Mouse (Mus musculus): ENCODE data around the gene Tmem246. TPM values are rescaled to one million over a fixed set of nuclear protein-coding genes. Genes with fewer than 3 reads are reported as not detected.
A peak's percentile ranks its signal among the peaks of the same experiment; 100 is the strongest.
"Not testable (repeated sequence)": the region's sequence is repeated elsewhere in the genome, so short reads cannot be mapped to it uniquely, and the experiment has no call there.

Gene Tmem246
- 26.7 and 29.2 TPM in 2 replicates for polyA plus RNA-seq (2015; fragmentation: Nextera tagmentation; extraction: Ambion mirVana)

DNA sequence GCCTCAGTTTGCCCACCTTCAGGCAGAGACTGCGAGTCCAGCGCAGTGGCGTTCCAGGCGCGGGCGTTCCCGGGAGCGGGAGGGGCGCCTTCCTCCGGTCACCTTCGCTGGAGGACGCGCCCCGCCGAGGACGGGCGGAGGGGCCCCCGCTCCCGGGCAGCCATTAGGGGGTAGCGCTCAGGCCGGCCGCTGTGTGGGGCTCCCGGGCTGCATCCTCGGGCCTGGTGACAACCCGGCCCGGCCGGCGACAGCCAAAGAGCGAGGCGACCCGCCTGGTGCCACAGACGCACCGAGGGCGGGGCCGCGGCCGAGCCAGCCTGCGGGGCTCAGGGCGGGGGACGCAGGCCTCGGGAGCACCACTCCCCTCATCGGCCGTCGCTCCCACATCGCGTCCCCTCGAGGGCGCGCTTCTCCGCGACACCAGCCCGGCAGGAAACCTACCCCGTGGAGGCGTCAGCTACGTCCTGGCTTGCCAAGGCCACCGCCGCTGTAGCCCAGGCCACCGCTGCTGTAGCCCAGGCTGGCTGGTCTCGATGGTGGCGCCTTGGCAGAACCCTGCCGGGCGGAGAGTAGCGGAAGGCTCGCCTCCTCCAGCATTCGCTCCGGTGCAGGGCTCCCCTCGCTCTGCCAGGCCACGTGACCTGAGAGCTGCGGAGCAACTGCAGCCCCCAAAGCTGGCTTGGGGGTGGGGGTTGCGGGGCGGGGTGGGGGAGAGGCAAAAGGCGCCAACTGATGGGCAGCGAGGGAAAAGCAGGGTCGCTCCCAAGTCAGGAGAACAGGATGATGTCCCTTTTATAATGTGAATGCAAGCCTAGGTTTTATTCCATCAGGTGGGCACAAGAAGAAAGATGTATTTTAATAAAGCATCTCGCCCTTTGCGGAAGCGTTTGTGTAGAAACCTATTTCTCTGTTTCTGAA is at the start of gene Tmem246:
Tmem246 (minus strand) TSS at position 694 of the 918 bp plus-strand sequence.
- Histone ChIP-seq H3K4me2 (peak within 1 kb of the TSS; percentile 93), H3K4me1 (no peaks in the 10 kb centered on the region), H3K4me3 (replicated peaks) (peak within 1 kb of the TSS; percentile 83), H3K9me3 (no peaks in the 10 kb centered on the region), H3K9ac (peak within 1 kb of the TSS; percentile 83), H3K27me3 (replicated peaks) (no peaks in the 10 kb centered on the region), H3K27ac (peak within 1 kb of the TSS; percentile 88), H3K36me3 (no peaks in the 10 kb centered on the region)
- under 1% methylated on average over 73 of the region's 77 CpGs for WGBS
- ATAC-seq (ENCODE audit: insufficient read depth, low FRiP score, low read depth), result peak; percentile 91

DNA sequence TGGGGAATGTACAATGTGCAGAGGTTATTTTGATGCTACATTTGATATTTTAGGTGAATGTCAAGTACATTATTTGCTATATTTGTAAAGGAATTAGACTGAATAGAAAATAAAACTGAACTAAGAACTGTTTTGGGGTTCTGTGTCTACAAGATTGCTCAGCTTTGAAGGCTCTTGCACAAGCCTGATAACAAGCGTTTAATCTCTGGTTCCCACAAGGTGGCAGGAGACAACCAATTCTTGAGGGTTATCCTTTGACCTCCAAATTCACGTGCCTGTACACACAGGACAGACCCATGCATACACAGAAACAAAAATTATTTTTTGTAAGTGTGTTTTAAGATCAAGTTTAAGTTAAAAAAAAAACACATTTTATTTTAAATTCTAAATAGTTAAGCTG is 42.2 kb upstream of the Tmem246 start:
- no peak overlapping the region for H3K27ac ChIP-seq
- no peak overlapping the region for H3K9ac ChIP-seq
- no peak overlapping the region for H3K4me2 ChIP-seq
- no peak for ATAC-seq (ENCODE audit: insufficient read depth, low FRiP score, low read depth)
- no peak overlapping the region for H3K4me3 ChIP-seq (replicated peaks)
- 47% methylated on average over 2 of the region's 2 CpGs for WGBS
- no peaks in the 10 kb centered on the region for H3K27me3 ChIP-seq (replicated peaks)
- no peaks in the 10 kb centered on the region for H3K4me1 ChIP-seq
- no peaks in the 10 kb centered on the region for H3K9me3 ChIP-seq
- peaks cover 39% of the 10 kb centered on the region for H3K36me3 ChIP-seq

DNA sequence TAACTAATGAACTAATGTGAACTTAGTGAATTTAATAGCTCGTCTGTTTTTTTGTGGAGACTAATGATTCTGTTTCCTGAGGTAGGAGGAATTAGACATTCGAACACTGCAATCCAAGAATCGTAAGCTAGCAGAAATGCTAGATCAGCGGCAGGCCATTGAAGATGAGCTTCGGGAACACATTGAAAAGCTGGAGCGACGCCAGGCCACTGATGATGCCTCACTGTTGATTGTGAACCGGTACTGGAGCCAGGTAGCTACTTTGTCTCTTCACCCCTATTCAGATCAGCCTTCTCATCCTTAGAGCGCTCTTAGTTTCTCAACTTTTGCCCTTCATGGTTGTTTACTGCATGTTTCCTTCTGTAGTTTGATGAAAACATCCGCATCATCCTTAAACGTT is 40.1 kb upstream of the Tmem246 start:
- no peaks in the 10 kb centered on the region for H3K4me1 ChIP-seq
- H3K9me3 ChIP-seq, result no peaks in the 10 kb centered on the region
- no peak overlapping the region for H3K27ac ChIP-seq
- H3K4me2 ChIP-seq, result no peak overlapping the region
- peaks cover 29% of the 10 kb centered on the region for H3K36me3 ChIP-seq
- WGBS, result 93% methylated on average over 11 of the region's 11 CpGs
- no peak for ATAC-seq (ENCODE audit: insufficient read depth, low FRiP score, low read depth)
- no peak overlapping the region for H3K4me3 ChIP-seq (replicated peaks)
- no peak overlapping the region for H3K9ac ChIP-seq
- H3K27me3 ChIP-seq (replicated peaks), result no peaks in the 10 kb centered on the region

DNA sequence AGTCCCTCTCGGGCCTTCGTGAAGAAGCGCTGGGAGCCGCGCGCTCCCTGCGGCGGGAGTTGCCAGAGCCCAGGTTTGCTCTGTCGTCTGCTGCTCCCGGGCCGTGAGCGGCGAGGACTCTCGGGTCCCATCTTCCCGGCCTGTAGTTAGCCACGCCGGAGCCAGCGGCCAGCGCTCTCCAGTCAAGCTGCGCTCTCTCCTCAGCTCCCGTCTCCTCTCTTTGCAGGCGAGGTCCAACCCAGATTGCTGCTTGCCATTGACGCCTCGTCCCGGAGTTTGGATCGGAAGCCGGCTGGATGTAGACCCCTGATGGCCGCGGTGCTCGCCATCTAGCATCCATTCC is 34.4 kb upstream of the Tmem246 start:
- peak overlapping the region; percentile 68 for H3K4me2 ChIP-seq
- under 1% methylated on average over 30 of the region's 30 CpGs for WGBS
- peak overlapping the region; percentile 84 for H3K9ac ChIP-seq
- H3K4me3 ChIP-seq (replicated peaks), result peak overlapping the region; percentile 83
- no peaks in the 10 kb centered on the region for H3K27me3 ChIP-seq (replicated peaks)
- no peaks in the 10 kb centered on the region for H3K9me3 ChIP-seq
- H3K36me3 ChIP-seq, result peaks cover 7% of the 10 kb centered on the region; the same call in 1 of the 2 replicates
- peak overlapping the region; percentile 94 for H3K27ac ChIP-seq
- ATAC-seq (ENCODE audit: insufficient read depth, low FRiP score, low read depth), result no peak; the same call in 1 of the 2 replicates
- no peaks in the 10 kb centered on the region for H3K4me1 ChIP-seq

DNA sequence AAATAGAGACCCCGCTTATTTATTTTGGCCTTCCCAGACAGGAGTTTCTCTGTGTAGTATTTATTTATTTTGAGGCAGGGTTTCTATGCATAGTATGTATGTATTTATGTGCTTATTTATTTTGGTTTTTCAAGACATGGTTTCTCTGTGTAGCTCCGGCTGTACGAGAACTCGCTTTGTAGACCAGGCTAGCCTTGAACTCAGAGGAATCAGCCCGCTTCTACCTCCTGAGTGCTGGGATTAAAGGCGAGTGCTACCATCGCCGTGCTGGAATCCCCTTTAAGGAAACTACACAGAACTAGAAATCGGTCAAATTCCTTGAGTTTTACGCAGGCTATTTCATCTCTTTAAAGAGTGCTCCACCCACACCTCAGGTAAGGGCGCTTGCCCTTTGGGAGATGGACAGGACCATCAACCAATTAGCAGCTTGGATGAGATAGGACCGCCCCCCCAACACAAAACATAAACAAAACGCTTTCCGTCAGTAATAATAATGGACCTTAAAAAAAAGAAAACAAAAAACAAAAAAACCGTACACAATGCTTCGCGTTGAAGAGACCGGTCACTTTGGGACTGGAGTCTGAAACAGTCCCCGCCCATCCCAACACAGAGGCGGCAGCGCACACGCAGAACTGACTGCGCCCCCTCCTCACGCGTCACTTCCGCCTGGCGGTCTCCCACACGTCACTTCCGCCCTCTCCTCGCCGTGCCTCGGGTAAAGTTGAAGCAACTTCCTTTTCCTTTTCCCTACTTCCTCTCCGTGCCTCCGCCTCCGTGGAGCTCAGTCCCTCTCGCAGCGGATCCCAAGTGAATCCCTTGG is 33.9 kb upstream of the Tmem246 start, which contains the start of gene Rnf20:
Rnf20 (plus strand) TSS at position 688 of the 820 bp plus-strand sequence.
- Histone ChIP-seq H3K36me3 (peaks cover 7% of the 10 kb centered on the region; the same call in 1 of the 2 replicates), H3K27ac (peak within 1 kb of the TSS; percentile 94), H3K9ac (peak within 1 kb of the TSS; percentile 84), H3K27me3 (replicated peaks) (no peaks in the 10 kb centered on the region), H3K4me2 (peak within 1 kb of the TSS; percentile 68), H3K9me3 (no peaks in the 10 kb centered on the region), H3K4me3 (replicated peaks) (peak within 1 kb of the TSS; percentile 83), H3K4me1 (no peaks in the 10 kb centered on the region)
- ATAC-seq (ENCODE audit: insufficient read depth, low FRiP score, low read depth), result peak; percentile 96
- 2% methylated on average over 37 of the region's 37 CpGs for WGBS

DNA sequence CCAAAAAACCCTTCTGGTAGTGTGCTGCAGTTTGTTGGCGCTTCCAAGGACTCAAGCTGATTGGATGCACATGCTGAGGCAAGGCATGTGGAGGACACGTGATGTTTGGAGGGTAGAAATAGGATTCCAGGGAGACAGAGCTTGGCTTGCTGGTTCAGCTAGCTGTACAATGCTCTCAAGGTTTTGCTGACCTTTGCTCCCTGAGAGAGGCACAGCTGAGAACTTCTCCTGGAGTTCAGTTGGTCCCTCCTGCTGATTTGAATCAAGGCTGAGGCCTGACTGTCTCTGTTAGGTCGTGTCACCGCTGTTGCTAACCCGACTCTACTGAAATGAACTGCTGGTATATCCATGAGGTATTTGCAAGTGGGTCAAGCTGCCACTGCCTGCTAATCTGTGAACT is 31.3 kb upstream of the Tmem246 start:
- no peaks in the 10 kb centered on the region for H3K4me1 ChIP-seq
- 80% methylated on average over 5 of the region's 5 CpGs for WGBS
- H3K9ac ChIP-seq, result no peak overlapping the region
- H3K36me3 ChIP-seq, result no peaks in the 10 kb centered on the region
- no peak for ATAC-seq (ENCODE audit: insufficient read depth, low FRiP score, low read depth)
- H3K4me3 ChIP-seq (replicated peaks), result no peak overlapping the region
- H3K27me3 ChIP-seq (replicated peaks), result no peaks in the 10 kb centered on the region
- no peaks in the 10 kb centered on the region for H3K9me3 ChIP-seq
- no peak overlapping the region for H3K4me2 ChIP-seq
- no peak overlapping the region for H3K27ac ChIP-seq

DNA sequence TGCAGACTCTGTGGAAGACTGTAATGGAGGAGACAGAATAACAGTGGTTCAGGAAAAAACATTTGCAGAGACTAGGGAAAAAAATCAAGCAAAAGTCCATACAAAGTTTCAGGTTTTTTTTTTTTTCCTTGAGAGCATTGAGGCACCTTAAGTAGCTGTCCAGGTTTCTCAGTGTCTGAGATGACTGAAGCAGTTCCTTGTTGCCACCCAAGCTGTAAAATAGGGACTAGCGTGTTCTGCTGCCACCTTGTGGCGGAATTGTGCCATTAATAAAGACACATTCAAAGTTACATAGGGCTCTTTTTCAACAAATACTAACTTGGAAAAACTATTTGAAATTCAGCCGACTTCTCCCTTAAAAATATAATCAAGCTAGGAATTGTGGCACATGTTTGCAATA is 29.3 kb upstream of the Tmem246 start:
- H3K27ac ChIP-seq, result no peak overlapping the region
- H3K9ac ChIP-seq, result no peak overlapping the region
- no peaks in the 10 kb centered on the region for H3K9me3 ChIP-seq
- H3K36me3 ChIP-seq, result no peaks in the 10 kb centered on the region
- 2% methylated on average over 3 of the region's 3 CpGs for WGBS
- no peak for ATAC-seq (ENCODE audit: insufficient read depth, low FRiP score, low read depth)
- no peak overlapping the region for H3K4me2 ChIP-seq
- H3K27me3 ChIP-seq (replicated peaks), result no peaks in the 10 kb centered on the region
- H3K4me3 ChIP-seq (replicated peaks), result no peak overlapping the region
- no peaks in the 10 kb centered on the region for H3K4me1 ChIP-seq

DNA sequence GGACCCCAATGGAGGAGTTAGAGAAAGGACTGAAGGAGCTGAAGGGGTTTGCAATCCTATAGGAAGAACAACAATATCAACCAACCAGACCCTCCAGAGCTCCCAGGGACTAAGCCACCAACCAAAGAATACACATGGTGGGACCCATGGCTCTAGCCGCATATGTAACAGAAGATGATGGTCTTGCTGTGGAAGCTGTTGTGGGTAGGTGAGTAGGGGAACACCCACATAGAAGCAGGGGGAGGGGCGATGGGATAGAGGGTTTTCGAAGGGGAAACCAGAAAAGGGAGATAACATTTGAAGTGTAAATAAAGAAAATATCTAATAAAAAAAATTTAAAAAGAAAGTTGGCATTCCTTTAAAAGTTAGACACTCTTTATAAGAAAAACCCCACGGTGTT is 27.3 kb upstream of the Tmem246 start:
- H3K4me1 ChIP-seq; H3K27me3 ChIP-seq (replicated peaks); ATAC-seq (ENCODE audit: insufficient read depth, low FRiP score, low read depth); H3K9me3 ChIP-seq; H3K36me3 ChIP-seq; H3K27ac ChIP-seq; H3K4me3 ChIP-seq (replicated peaks); H3K4me2 ChIP-seq; H3K9ac ChIP-seq: not testable (repeated sequence)
- 80% methylated on average over 4 of the region's 4 CpGs for WGBS

DNA sequence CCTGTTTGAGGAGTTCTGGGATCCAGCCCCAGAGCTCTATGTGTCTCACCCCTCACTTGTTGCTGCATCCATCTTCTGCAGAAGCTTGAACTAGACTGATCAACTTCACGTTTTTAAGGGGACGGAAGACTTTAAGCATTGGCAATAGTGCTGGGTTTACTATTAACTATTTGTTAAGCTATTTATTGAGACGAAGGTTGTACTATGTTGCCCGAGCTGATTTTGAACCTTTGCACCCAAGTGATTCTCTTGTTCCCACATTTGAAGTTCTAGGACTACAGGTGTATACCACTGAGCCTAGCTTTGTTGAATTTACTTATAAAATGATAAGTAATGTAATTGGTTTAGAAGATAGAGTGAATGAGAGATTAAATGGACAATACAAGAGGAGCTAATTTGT is 26.2 kb upstream of the Tmem246 start:
- H3K27ac ChIP-seq, result no peak overlapping the region
- H3K9ac ChIP-seq, result no peak overlapping the region
- H3K4me3 ChIP-seq (replicated peaks), result no peak overlapping the region
- H3K36me3 ChIP-seq, result no peaks in the 10 kb centered on the region
- H3K27me3 ChIP-seq (replicated peaks), result no peaks in the 10 kb centered on the region
- 78% methylated on average over 4 of the region's 4 CpGs for WGBS
- H3K9me3 ChIP-seq, result no peaks in the 10 kb centered on the region
- no peak overlapping the region for H3K4me2 ChIP-seq
- H3K4me1 ChIP-seq, result no peaks in the 10 kb centered on the region
- no peak for ATAC-seq (ENCODE audit: insufficient read depth, low FRiP score, low read depth)

DNA sequence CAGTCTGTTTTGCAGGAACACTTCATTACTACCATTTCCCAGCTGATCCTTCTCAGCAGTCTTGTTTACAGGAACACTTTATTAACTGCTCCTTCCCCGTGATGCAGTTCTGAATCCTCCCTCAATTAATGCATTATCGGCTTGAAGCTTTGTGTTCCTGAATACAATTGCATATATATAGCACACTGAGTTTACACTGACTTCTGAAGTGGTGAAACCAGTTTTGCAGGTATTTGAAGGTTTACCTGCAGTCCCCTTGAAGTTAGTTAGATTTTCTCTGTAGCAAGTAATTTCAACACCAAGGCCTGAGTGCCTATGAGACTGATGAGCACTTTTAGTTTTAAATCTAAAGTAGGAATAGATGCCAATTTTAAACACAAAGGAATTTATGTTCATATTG is 24.6 kb upstream of the Tmem246 start:
- Histone ChIP-seq H3K4me2 (no peak overlapping the region), H3K36me3 (no peaks in the 10 kb centered on the region), H3K27me3 (replicated peaks) (no peaks in the 10 kb centered on the region), H3K9me3 (no peaks in the 10 kb centered on the region), H3K9ac (no peak overlapping the region), H3K27ac (no peak overlapping the region), H3K4me3 (replicated peaks) (0 out of 2 replicates have a peak overlapping the region, but pooled peaks have one; percentile 5), H3K4me1 (no peaks in the 10 kb centered on the region)
- peak; percentile 65; the same call in 1 of the 2 replicates for ATAC-seq (ENCODE audit: insufficient read depth, low FRiP score, low read depth)
- WGBS, result 44% methylated on average over 2 of the region's 2 CpGs

DNA sequence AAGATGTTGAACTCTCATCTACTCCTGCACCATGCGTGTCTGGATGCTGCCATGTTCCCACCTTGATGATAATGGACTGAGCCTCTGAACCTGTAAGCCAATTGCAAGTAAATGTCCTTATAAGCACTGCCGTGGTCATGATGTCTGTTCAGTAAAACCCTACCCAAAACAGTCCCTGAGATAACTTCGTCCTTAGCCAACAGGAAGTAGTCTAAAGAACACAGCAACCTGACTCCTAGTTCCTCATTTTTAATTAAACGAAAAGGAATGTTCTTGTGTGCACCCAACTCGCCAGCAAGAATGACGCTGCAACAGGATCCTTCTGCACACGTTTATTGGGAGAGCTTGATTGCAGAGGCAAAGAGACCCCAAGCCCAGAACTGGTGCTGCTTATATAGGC is 22.2 kb upstream of the Tmem246 start:
- not testable (repeated sequence) for H3K4me1 ChIP-seq; H3K27ac ChIP-seq; ATAC-seq (ENCODE audit: insufficient read depth, low FRiP score, low read depth); H3K9ac ChIP-seq; H3K36me3 ChIP-seq; H3K4me3 ChIP-seq (replicated peaks); H3K4me2 ChIP-seq; H3K9me3 ChIP-seq; H3K27me3 ChIP-seq (replicated peaks)
- WGBS, result 84% methylated on average over 7 of the region's 7 CpGs

DNA sequence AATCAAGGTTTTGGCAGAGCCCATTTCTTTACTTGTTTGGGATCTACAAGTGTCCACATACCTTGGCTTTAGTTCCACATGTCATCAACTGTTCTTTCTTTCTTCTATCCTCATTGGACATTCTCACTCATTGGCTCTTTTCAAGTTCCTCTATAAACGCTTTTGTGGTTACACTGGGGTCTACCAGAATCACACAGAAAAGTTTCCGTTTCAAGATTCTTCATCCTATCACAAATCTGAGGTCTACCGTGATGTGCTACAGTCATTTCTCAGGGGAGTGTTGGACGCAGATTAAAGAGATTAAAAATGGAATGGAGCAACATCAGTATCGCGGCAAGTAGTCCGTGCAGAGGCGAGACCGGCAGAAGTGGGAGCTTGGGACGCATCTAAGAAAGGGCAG is 19.2 kb upstream of the Tmem246 start:
- H3K27ac ChIP-seq, result no peak overlapping the region
- no peak for ATAC-seq (ENCODE audit: insufficient read depth, low FRiP score, low read depth)
- H3K4me2 ChIP-seq, result no peak overlapping the region
- no peaks in the 10 kb centered on the region for H3K4me1 ChIP-seq
- 88% methylated on average over 10 of the region's 10 CpGs for WGBS
- H3K9me3 ChIP-seq, result no peaks in the 10 kb centered on the region
- no peak overlapping the region for H3K4me3 ChIP-seq (replicated peaks)
- no peaks in the 10 kb centered on the region for H3K27me3 ChIP-seq (replicated peaks)
- no peaks in the 10 kb centered on the region for H3K36me3 ChIP-seq
- H3K9ac ChIP-seq, result no peak overlapping the region

Measured in stomach, embryonic 15.5 days (tissue).